Mouse (Mus musculus) bone marrow, adult 2 months (tissue): Measurements from ENCODE around the gene Dph3. TPM values are rescaled to one million over a fixed set of nuclear protein-coding genes. Genes with fewer than 3 reads are reported as not detected.

Experiments
- H3K27ac ChIP-seq: fragments of 200-500 bp; 2 replicates; pipeline ENCODE4 v1.5.1; 2012; ENCODE audit warnings: low read depth, mild to moderate bottlenecking, control low read depth, inconsistent platforms, low read length; ENCODE audit not compliant: control insufficient read depth, poor library complexity, insufficient read depth
- H3K4me1 ChIP-seq: fragments of 200-500 bp; 2 replicates; pipeline ENCODE4 v1.6.1; 2011; ENCODE audit warnings: low read length; ENCODE audit not compliant: control insufficient read depth, insufficient read depth
- H3K4me3 ChIP-seq: fragments of 200-500 bp; replicated peaks from 2 replicates; pipeline ENCODE3; 2011; ENCODE audit warnings: mild to moderate bottlenecking, low read depth, low read length, control low read depth; ENCODE audit not compliant: control insufficient read depth
- CTCF ChIP-seq: fragments of 200-500 bp; IDR thresholded peaks from 2 replicates; pipeline ENCODE4 v1.5.1; 2011; ENCODE audit warnings: low read length, control low read depth; ENCODE audit not compliant: control insufficient read depth, insufficient read depth
- POLR2A ChIP-seq: fragments of 200-500 bp; IDR thresholded peaks from 2 replicates; pipeline ENCODE4 v1.6.1; 2011; ENCODE audit warnings: low read depth, mild to moderate bottlenecking, control low read depth, low read length, borderline replicate concordance; ENCODE audit not compliant: control insufficient read depth
- WGBS: fragments of 180-500 bp; shearing (Covaris S2); methylation state at CpG from one replicate; pipeline ENCODE4 v1.1.7; 2018; 5-methylcytosine and 5-hydroxymethylcytosine counted together
- polyA plus RNA-seq: library from polyadenylated mRNA; stranded (reverse); fragments of >200 nt; gene quantifications from 2 replicates; pipeline ENCODE4 v1.2.4, GENCODE M21; 2011; ENCODE audit warnings: low replicate concordance; ENCODE audit not compliant: missing spikeins, insufficient read depth, insufficient read length

Dph3 gene
- polyA plus RNA-seq, 1 experiment, result 54.2 TPM

- TF ChIP-seq CTCF (no peak), POLR2A (no peak)
- Histone ChIP-seq H3K27ac (no peak overlapping the region), H3K4me1 (no peaks in the 10 kb centered on the region; the same call in 1 of the 2 replicates), H3K4me3 (no peak overlapping the region)
- 79% methylated on average over 4 of the region's 4 CpGs for WGBS
Observed at GRCm38 (mm10) chr14:32106911-32107310, 21.4 kb upstream of the Dph3 start.

DNA sequence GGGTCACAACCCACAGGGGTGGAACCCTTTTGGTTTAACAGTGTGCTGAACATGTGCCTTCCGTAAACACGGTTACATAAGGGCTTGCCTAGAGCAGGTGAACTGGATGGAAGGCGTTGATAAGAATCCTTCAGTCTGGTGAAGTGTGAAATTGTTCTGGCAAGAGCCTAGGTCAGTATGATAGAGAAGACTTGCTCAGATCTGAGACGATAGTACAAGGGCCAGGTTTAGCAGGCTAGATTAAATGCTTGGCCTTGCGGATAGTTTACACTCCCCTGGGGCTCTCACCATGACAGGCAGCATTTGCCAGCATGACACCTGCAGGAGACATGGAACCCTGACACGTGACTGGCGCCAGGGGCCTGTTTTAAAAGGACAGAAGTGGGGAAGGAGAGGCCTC, 20.1 kb upstream of the Dph3 start:
- 70% methylated on average over 7 of the region's 7 CpGs for WGBS
- H3K4me3 ChIP-seq, result no peak overlapping the region
- TF ChIP-seq CTCF (no peak), POLR2A (no peak)
- no peaks in the 10 kb centered on the region; the same call in 1 of the 2 replicates for H3K4me1 ChIP-seq
- H3K27ac ChIP-seq, result no peak overlapping the region

- Histone ChIP-seq H3K27ac (no peak overlapping the region), H3K4me3 (no peak overlapping the region), H3K4me1 (no peaks in the 10 kb centered on the region; the same call in 1 of the 2 replicates)
- no peak for TF ChIP-seq POLR2A
- no peak for TF ChIP-seq CTCF
- WGBS, result 83% methylated on average over 4 of the region's 4 CpGs
Observed at GRCm38 (mm10) chr14:32103556-32103955, 18.0 kb upstream of the Dph3 start.

DNA sequence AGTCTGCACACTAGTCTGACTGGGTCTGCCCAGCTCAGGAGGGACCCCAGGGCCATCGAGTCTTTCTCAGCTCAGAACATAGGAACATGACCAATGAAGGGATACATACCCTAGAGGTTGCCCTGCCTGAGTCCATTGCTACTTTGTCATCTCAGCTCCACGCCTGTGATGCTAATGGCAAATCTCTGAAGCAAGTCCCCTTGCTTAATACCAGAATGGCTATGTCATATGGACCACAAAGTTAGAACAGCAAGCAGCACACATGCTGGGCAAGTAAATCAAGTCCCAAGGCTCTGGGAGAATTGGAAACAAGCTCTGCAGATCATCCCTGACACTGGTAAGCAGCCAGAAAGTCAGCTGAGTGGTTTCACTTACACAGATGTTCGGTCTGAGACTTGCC, 13.4 kb upstream of the Dph3 start:
- H3K4me3 ChIP-seq, result no peak overlapping the region
- WGBS, result 87% methylated on average over 3 of the region's 3 CpGs
- H3K27ac ChIP-seq, result no peak overlapping the region
- TF ChIP-seq POLR2A, result no peak
- TF ChIP-seq CTCF, result no peak
- no peaks in the 10 kb centered on the region; the same call in 1 of the 2 replicates for H3K4me1 ChIP-seq

DNA sequence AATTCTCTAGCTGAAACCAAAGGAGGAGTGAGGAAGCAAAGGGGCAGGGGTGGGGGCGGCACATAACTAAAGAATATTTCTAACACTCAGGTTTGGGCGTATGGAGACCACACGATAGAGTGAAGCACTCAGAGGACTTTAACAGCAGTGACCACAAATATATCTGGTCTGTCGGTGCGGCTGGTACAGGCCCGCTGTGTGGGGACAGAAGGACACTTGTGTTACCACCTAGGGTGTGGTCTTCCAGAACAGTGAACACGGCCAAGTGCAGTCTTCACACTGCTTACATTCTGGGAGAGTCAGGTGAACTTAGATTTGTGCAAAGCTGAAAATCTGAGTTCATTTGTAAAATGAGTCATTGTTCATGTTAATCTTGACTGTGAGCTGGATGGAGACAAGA, 12.2 kb upstream of the Dph3 start:
- TF ChIP-seq CTCF (no peak), POLR2A (no peak)
- 88% methylated on average over 7 of the region's 7 CpGs for WGBS
- Histone ChIP-seq H3K4me1 (no peaks in the 10 kb centered on the region; the same call in 1 of the 2 replicates), H3K4me3 (no peak overlapping the region), H3K27ac (no peak overlapping the region)

DNA sequence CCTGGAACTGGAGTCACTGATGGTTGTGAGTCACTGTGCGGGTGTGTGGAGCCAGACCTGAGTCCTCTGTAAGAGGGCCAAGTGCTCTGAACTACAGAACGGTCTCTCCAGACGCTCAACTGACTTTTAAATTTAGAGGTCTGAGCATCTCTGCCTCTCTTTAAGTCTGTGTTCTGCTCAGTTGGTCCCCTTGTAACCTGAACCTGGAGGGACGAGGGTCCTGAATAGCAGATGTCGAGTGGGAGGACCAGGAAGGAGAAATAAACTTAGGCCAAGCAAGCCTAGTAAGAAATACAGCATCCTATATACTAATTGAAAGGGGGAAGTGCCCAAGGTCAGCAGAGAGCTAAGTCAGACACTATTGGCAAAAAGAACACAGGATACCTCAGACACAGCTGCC, 11.2 kb upstream of the Dph3 start:
- WGBS, result 87% methylated on average over 5 of the region's 5 CpGs
- no peaks in the 10 kb centered on the region for H3K4me1 ChIP-seq
- H3K27ac ChIP-seq, result no peak overlapping the region
- TF ChIP-seq CTCF (no peak), POLR2A (no peak)
- H3K4me3 ChIP-seq, result no peak overlapping the region

- Histone ChIP-seq H3K27ac (no peak overlapping the region), H3K4me3 (no peak overlapping the region), H3K4me1 (no peaks in the 10 kb centered on the region)
- WGBS, result 90% methylated on average over 5 of the region's 5 CpGs
- TF ChIP-seq POLR2A (no peak), CTCF (no peak)
Observed at GRCm38 (mm10) chr14:32095646-32096045, 10.1 kb upstream of the Dph3 start.

GRCm38 (mm10) chr14:32093500-32094117, 8.1 kb upstream of the Dph3 start:
- Histone ChIP-seq H3K27ac (no peak overlapping the region), H3K4me3 (peak overlapping the region; percentile 32), H3K4me1 (no peaks in the 10 kb centered on the region)
- WGBS, result 20% methylated on average over 11 of the region's 11 CpGs
- TF ChIP-seq POLR2A (no peak), CTCF (no peak)

DNA sequence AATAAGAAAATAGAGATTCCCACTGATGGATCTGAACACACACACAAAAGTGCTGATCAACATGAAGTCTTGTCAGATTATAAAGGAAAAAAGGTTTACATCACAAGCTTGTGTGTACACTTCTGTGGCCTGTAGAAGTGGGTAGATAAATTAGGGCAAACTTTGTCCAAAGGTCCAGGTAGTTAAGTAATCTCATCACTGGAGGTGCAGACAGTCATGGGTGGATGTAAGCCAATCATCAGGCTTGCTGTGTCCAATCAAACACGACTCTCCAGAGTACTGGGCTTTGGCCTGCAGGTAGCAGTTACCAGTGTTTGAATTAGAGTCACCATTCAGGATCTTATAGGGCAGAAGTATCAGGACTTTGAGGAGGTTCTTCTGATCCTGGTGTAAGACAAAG, 7.5 kb upstream of the Dph3 start:
- WGBS, result 60% methylated on average over 1 of the region's 1 CpGs

DNA sequence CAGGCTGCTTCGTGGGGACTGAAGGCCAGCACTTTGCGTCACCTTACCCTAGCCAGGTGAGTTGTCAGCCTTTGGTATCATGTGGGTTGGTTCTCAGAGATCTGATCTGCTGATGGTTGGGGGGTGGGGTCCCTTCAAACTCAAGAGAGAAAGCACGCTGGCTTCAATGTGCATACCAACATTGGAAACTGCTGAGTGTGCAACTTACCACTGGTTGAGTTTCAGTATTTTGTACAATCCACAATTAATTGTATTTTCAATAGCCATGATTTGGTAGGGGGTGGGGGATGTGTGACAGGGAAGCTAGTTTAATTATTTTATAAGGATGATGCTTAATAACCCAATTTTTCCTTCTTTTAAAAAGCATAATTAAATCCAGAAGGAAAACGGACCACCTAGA, 6.2 kb upstream of the Dph3 start:
- TF ChIP-seq POLR2A (no peak), CTCF (no peak)
- Histone ChIP-seq H3K4me1 (no peaks in the 10 kb centered on the region), H3K4me3 (no peak overlapping the region), H3K27ac (no peak overlapping the region)
- WGBS, result 87% methylated on average over 4 of the region's 4 CpGs

More for the DNA sequence above, 7.5 kb upstream of the Dph3 start:
- no peak overlapping the region for H3K27ac ChIP-seq
- no peaks in the 10 kb centered on the region for H3K4me1 ChIP-seq
- TF ChIP-seq POLR2A, result no peak
- TF ChIP-seq CTCF, result no peak
- no peak overlapping the region for H3K4me3 ChIP-seq
